Mouse (Mus musculus): ENCODE data around the gene Elovl5. TPM values are rescaled to one million over a fixed set of nuclear protein-coding genes. Genes with fewer than 3 reads are reported as not detected.

Gene Elovl5
- polyA plus RNA-seq, 1 experiment from 2014 or later, result 19.2 TPM

DNA sequence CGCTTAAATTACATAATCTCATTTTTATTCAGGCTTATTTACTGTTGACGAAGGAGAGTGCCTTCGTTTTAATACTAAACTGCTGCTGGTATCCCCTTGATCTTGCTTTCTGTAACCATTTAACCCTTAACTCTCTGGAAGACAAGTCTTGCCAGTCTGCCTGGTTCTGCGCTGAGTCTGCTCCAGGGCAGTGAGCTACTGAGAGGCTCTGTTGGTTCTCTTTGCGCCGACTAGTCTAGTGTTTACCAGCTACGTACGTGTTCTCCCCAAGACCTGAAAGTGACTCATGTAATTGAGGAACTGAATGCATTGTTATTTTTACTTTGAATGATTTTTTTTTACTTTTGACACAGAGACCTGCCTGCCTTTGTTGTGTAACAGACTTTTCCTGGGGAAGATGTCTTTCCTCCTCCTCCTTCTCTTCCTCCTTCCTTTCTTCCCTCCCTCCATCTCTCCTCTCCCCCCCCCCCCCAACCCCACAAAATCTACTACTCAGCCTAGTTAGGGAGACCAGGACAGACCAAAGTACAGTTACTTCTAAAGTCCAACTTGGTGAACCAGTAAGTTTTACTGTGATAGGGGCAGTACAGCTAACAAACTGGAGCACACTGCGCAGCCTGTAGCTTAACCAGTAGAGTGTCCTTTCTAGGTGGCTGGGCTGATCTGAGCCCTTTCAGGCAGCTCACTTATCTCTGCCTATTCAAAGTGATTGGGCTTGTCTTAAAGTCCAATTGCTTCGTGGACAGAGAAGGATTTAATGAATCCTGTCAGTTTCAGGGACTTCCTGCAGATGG, 18.9 kb downstream of the Elovl5 start:
- Histone ChIP-seq H3K4me3 (ENCODE audit: low read depth, low read length) (no peak overlapping the region), H3K4me1 (ENCODE audit: control insufficient read depth, low read depth, low read length) (no peaks in the 10 kb centered on the region; the same call in none of the 2 replicates), H3K9ac (ENCODE audit: low read depth, low read length) (no peak overlapping the region), H3K27me3 (ENCODE audit: control insufficient read depth, insufficient read depth, low read depth, low read length) (no peaks in the 10 kb centered on the region), H3K4me2 (ENCODE audit: low read depth, low read length) (no peak overlapping the region), H3K27ac (ENCODE audit: low read length) (no peak overlapping the region), H3K9me3 (replicated peaks; ENCODE audit: control insufficient read depth, low read length) (no peaks in the 10 kb centered on the region), H3K36me3 (ENCODE audit: control insufficient read depth, insufficient read depth) (no peaks in the 10 kb centered on the region)
- ATAC-seq (ENCODE audit: low read depth), result no peak
- 51% methylated on average over 10 of the region's 10 CpGs for WGBS (ENCODE audit: insufficient replicate concordance)

DNA sequence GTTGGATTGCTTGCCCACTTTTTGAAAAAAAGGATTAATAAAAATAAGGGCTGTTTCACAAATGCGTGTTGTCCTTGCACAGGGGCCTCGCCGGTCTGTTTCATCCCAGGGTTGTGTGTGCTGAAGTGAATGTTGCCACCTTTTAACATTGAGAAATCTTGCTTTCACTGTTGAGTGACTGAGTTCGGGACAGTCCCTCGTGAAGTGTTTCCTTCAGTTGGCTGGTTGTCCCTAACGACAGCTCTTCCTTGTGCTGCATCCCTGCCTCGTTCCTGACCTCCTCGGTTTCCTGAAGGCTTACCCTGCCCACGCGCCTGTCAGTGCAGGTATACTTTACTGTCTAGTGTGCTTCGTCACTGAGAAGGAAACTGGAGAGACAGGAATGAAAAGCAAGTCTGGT, 20.7 kb downstream of the Elovl5 start:
- Histone ChIP-seq H3K4me2 (ENCODE audit: low read depth, low read length) (no peak overlapping the region), H3K27ac (ENCODE audit: low read length) (no peak overlapping the region), H3K9ac (ENCODE audit: low read depth, low read length) (no peak overlapping the region), H3K9me3 (replicated peaks; ENCODE audit: control insufficient read depth, low read length) (no peaks in the 10 kb centered on the region), H3K27me3 (ENCODE audit: control insufficient read depth, insufficient read depth, low read depth, low read length) (no peaks in the 10 kb centered on the region), H3K4me3 (ENCODE audit: low read depth, low read length) (no peak overlapping the region), H3K36me3 (ENCODE audit: control insufficient read depth, insufficient read depth) (no peaks in the 10 kb centered on the region), H3K4me1 (ENCODE audit: control insufficient read depth, low read depth, low read length) (no peaks in the 10 kb centered on the region; the same call in none of the 2 replicates)
- no peak for ATAC-seq (ENCODE audit: low read depth)
- 71% methylated on average over 11 of the region's 11 CpGs for WGBS (ENCODE audit: insufficient replicate concordance)

DNA sequence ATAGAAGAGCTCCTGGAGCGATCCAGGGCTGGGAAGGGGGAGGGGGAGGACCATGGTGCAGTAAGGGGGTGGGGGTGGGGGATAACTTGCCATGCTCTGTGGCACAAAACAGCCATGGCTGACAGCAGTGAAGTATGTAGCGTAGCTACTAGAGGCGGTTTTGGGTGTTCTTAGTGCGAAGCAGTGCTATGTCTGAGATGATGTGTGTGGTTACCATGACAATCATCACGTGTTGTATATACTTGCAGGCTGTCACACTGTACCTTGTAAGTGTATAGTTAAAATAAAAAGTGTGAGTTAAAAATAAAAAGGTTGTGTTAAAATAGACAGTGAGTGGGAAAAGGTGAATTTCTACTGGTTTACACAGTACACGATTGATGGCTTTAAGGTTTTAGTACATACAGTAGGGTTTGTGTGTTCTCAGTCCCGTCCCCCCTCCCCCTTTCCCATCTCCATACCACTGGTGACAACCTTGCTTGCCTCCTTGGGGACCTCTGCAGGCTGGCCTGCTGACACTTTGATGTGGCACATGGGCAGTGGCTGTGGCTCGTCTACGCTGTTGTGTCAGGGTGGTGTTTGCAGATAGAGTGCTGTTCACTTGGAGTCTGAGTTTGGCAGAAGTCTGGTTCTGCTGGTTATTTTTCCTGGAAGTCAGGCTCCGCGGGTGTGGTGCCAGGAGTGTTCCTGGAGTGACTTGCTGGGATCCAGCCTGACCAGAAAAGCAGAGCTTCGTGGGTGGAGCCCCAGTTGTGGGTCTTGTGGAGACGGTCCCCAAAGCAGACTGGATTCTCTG, 21.8 kb downstream of the Elovl5 start:
- Histone ChIP-seq H3K27ac (ENCODE audit: low read length) (no peak overlapping the region), H3K9ac (ENCODE audit: low read depth, low read length) (no peak overlapping the region), H3K27me3 (ENCODE audit: control insufficient read depth, insufficient read depth, low read depth, low read length) (no peaks in the 10 kb centered on the region), H3K9me3 (replicated peaks; ENCODE audit: control insufficient read depth, low read length) (no peaks in the 10 kb centered on the region), H3K4me1 (ENCODE audit: control insufficient read depth, low read depth, low read length) (no peaks in the 10 kb centered on the region; the same call in none of the 2 replicates), H3K36me3 (ENCODE audit: control insufficient read depth, insufficient read depth) (no peaks in the 10 kb centered on the region), H3K4me2 (ENCODE audit: low read depth, low read length) (no peak overlapping the region), H3K4me3 (ENCODE audit: low read depth, low read length) (no peak overlapping the region)
- ATAC-seq (ENCODE audit: low read depth), result no peak
- WGBS (ENCODE audit: insufficient replicate concordance), result 60% methylated on average over 13 of the region's 13 CpGs

DNA sequence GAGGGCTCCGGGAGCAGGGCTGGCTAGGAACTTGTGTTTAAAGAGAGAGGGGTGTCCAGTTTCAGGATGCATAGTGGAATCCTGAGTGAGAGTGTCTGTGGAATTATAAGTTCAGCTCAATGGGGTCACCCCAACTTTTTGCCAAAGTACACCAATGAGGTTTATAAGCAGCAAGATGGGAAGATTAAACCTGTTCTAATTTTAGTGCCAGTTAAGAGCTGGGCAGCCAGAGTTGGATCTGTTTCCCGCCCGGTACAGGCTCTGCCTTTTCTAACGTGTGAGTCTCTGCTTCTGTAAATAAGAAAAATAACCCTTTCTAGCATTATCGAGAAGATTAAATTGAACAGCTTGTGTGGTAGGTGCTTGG, 22.4 kb downstream of the Elovl5 start:
- Histone ChIP-seq H3K9me3 (replicated peaks; ENCODE audit: control insufficient read depth, low read length) (no peaks in the 10 kb centered on the region), H3K4me2 (ENCODE audit: low read depth, low read length) (no peak overlapping the region), H3K4me1 (ENCODE audit: control insufficient read depth, low read depth, low read length) (no peaks in the 10 kb centered on the region; the same call in none of the 2 replicates), H3K4me3 (ENCODE audit: low read depth, low read length) (no peak overlapping the region), H3K27ac (ENCODE audit: low read length) (no peak overlapping the region), H3K36me3 (ENCODE audit: control insufficient read depth, insufficient read depth) (no peaks in the 10 kb centered on the region), H3K9ac (ENCODE audit: low read depth, low read length) (no peak overlapping the region), H3K27me3 (ENCODE audit: control insufficient read depth, insufficient read depth, low read depth, low read length) (no peaks in the 10 kb centered on the region)
- WGBS (ENCODE audit: insufficient replicate concordance), result 65% methylated on average over 5 of the region's 5 CpGs
- no peak for ATAC-seq (ENCODE audit: low read depth)

DNA sequence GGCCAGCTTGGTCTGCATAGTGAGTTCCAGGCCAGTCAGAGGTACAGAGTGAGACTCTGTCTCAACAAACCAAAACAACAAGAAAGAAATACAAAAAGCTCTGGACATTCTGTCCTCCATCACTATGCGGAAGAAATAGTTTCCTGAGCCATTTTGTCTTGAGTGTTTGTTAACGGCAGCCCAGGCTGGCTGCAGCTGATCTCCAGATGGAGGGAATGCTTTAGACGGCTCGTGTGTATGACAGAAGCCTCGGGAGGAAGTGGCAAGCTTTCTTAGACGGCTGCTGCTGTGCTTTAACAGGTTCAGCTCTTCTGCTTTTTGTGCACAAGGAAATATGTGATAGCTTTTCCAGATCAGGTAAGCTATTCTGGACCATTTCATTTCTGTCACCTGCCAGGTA, 23.9 kb downstream of the Elovl5 start:
- no peak for ATAC-seq (ENCODE audit: low read depth)
- H3K9me3 ChIP-seq (replicated peaks; ENCODE audit: control insufficient read depth, low read length), result no peaks in the 10 kb centered on the region
- no peak overlapping the region for H3K27ac ChIP-seq (ENCODE audit: low read length)
- H3K36me3 ChIP-seq (ENCODE audit: control insufficient read depth, insufficient read depth), result no peaks in the 10 kb centered on the region
- WGBS (ENCODE audit: insufficient replicate concordance), result 30% methylated on average over 6 of the region's 6 CpGs
- no peaks in the 10 kb centered on the region for H3K27me3 ChIP-seq (ENCODE audit: control insufficient read depth, insufficient read depth, low read depth, low read length)
- no peak overlapping the region for H3K4me2 ChIP-seq (ENCODE audit: low read depth, low read length)
- H3K9ac ChIP-seq (ENCODE audit: low read depth, low read length), result no peak overlapping the region
- H3K4me1 ChIP-seq (ENCODE audit: control insufficient read depth, low read depth, low read length), result no peaks in the 10 kb centered on the region; the same call in none of the 2 replicates
- no peak overlapping the region for H3K4me3 ChIP-seq (ENCODE audit: low read depth, low read length)

DNA sequence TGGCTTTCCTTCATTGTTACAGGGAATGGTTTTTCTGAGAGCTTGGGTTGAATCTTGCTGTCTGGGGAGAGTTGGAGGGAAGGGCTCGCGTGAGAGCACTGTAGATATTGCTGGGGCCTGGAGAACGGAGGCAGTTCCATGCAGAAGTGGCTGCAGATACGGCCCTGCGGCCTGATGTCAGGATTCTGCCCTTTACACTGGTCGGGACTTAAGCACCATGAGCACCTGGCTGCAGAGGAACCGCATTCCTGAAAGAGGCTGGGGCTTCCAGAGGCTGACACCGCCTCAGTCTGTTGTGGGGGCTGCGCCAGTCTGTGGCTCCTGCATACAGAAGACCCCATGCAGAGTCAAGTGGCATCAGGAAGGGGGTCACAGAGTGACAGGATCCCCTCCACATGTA, 24.7 kb downstream of the Elovl5 start:
- H3K27ac ChIP-seq (ENCODE audit: low read length), result no peak overlapping the region
- H3K36me3 ChIP-seq (ENCODE audit: control insufficient read depth, insufficient read depth), result no peaks in the 10 kb centered on the region
- no peaks in the 10 kb centered on the region for H3K27me3 ChIP-seq (ENCODE audit: control insufficient read depth, insufficient read depth, low read depth, low read length)
- 73% methylated on average over 9 of the region's 9 CpGs for WGBS (ENCODE audit: insufficient replicate concordance)
- no peak overlapping the region for H3K4me2 ChIP-seq (ENCODE audit: low read depth, low read length)
- H3K4me1 ChIP-seq (ENCODE audit: control insufficient read depth, low read depth, low read length), result no peaks in the 10 kb centered on the region; the same call in none of the 2 replicates
- ATAC-seq (ENCODE audit: low read depth), result no peak
- H3K9me3 ChIP-seq (replicated peaks; ENCODE audit: control insufficient read depth, low read length), result no peaks in the 10 kb centered on the region
- H3K9ac ChIP-seq (ENCODE audit: low read depth, low read length), result no peak overlapping the region
- no peak overlapping the region for H3K4me3 ChIP-seq (ENCODE audit: low read depth, low read length)

DNA sequence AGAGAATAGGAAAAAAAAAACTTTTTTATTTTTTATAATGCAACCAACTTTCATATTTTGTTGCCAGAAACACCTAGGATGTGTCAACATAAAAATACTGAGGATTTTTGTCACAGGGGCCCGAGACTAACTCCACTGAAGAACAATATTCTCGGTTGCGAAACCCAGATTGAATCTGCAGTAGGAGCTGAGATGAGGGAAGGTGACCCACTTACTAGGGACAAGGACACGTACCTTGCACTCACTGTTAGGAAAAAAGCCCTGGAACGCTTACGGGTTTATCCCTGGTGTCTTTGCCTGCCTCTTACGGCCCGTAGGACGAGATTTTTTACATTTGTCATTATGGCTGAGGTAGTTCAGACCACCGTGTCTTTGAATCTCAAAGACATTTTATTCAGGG, 25.2 kb downstream of the Elovl5 start:
- 69% methylated on average over 10 of the region's 10 CpGs for WGBS (ENCODE audit: insufficient replicate concordance)
- Histone ChIP-seq H3K4me2 (ENCODE audit: low read depth, low read length) (no peak overlapping the region), H3K9me3 (replicated peaks; ENCODE audit: control insufficient read depth, low read length) (no peaks in the 10 kb centered on the region), H3K27me3 (ENCODE audit: control insufficient read depth, insufficient read depth, low read depth, low read length) (no peaks in the 10 kb centered on the region), H3K36me3 (ENCODE audit: control insufficient read depth, insufficient read depth) (no peaks in the 10 kb centered on the region), H3K27ac (ENCODE audit: low read length) (no peak overlapping the region), H3K4me3 (ENCODE audit: low read depth, low read length) (no peak overlapping the region), H3K4me1 (ENCODE audit: control insufficient read depth, low read depth, low read length) (no peaks in the 10 kb centered on the region; the same call in none of the 2 replicates), H3K9ac (ENCODE audit: low read depth, low read length) (no peak overlapping the region)
- no peak for ATAC-seq (ENCODE audit: low read depth)

DNA sequence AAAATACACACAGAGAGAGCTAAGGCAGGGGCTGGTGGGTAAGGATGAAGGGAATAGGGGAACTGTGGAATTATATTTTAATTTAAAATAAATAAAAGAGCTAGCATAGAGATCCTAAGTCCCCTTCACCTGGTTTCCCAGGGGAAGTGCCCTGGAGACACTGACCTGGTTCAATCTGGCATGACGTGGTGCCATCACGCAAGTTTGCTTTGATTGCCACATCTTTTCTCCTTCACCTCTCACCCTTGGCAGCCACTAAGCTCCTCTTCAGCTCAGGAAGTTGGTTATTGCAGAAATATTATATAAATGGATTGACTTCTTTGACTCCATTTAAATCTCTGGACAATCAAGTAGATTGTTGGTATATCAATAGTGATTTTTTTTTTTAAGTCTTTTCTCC, 26.2 kb downstream of the Elovl5 start:
- ATAC-seq (ENCODE audit: low read depth), result no peak
- no peak overlapping the region for H3K4me2 ChIP-seq (ENCODE audit: low read depth, low read length)
- H3K4me1 ChIP-seq (ENCODE audit: control insufficient read depth, low read depth, low read length), result no peaks in the 10 kb centered on the region; the same call in none of the 2 replicates
- H3K27me3 ChIP-seq (ENCODE audit: control insufficient read depth, insufficient read depth, low read depth, low read length), result no peaks in the 10 kb centered on the region
- no peak overlapping the region for H3K4me3 ChIP-seq (ENCODE audit: low read depth, low read length)
- H3K9me3 ChIP-seq (replicated peaks; ENCODE audit: control insufficient read depth, low read length), result no peaks in the 10 kb centered on the region
- H3K27ac ChIP-seq (ENCODE audit: low read length), result no peak overlapping the region
- no peak overlapping the region for H3K9ac ChIP-seq (ENCODE audit: low read depth, low read length)
- 49% methylated on average over 2 of the region's 2 CpGs for WGBS (ENCODE audit: insufficient replicate concordance)
- no peaks in the 10 kb centered on the region for H3K36me3 ChIP-seq (ENCODE audit: control insufficient read depth, insufficient read depth)

DNA sequence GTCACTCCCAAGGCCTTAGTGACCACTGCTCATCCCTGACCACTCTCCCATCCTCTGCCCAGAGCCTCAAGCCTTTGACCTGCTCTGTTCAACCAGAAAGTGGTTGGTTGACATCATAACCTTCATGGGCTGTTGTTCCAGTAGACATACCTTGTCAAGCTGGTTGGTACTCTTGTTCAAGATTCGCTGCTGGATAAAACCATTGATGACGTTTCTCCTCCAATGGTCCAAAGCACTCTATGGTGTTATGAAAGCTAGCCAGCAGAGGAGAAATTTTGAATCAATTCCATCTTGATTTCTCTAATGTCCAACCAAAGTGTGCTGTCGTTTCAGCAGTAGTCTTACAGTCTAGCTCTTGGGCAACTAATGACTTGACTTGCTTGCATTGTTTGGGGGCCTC, 27.0 kb downstream of the Elovl5 start:
- H3K9ac ChIP-seq (ENCODE audit: low read depth, low read length), result no peak overlapping the region
- no peaks in the 10 kb centered on the region; the same call in none of the 2 replicates for H3K4me1 ChIP-seq (ENCODE audit: control insufficient read depth, low read depth, low read length)
- no peak overlapping the region for H3K4me2 ChIP-seq (ENCODE audit: low read depth, low read length)
- H3K27me3 ChIP-seq (ENCODE audit: control insufficient read depth, insufficient read depth, low read depth, low read length), result no peaks in the 10 kb centered on the region
- H3K27ac ChIP-seq (ENCODE audit: low read length), result no peak overlapping the region
- no peak overlapping the region for H3K4me3 ChIP-seq (ENCODE audit: low read depth, low read length)
- no peaks in the 10 kb centered on the region for H3K9me3 ChIP-seq (replicated peaks; ENCODE audit: control insufficient read depth, low read length)
- no peaks in the 10 kb centered on the region for H3K36me3 ChIP-seq (ENCODE audit: control insufficient read depth, insufficient read depth)
- WGBS (ENCODE audit: insufficient replicate concordance), result 62% methylated on average over 3 of the region's 3 CpGs
- no peak for ATAC-seq (ENCODE audit: low read depth)
